Mouse (Mus musculus) lung, embryonic 16.5 days (tissue): ENCODE measurements around the gene Ccdc14. TPM values are rescaled to one million over a fixed set of nuclear protein-coding genes. Genes with fewer than 3 reads are reported as not detected.

ENCODE experiments used
- ATAC-seq: fragments of 200-750 bp; cut with Nextera tagmentation; 2 replicates; pipeline ENCODE4 v1.8.0; 2017; ENCODE audit warnings: low read depth, mild to moderate bottlenecking, moderate library complexity
- H3K27ac ChIP-seq: fragments of 300-500 bp; sonication (generic); 2 replicates; pipeline ENCODE4 v1.5.1; 2014; ENCODE audit warnings: mild to moderate bottlenecking, control low read depth, low read length
- H3K27me3 ChIP-seq: fragments of 300-500 bp; sonication (generic); 2 replicates; pipeline ENCODE4 v1.6.1; 2014; ENCODE audit warnings: low read depth, low read length, mixed read lengths; ENCODE audit not compliant: control insufficient read depth, insufficient read depth
- H3K36me3 ChIP-seq: fragments of 300-500 bp; sonication (generic); 2 replicates; pipeline ENCODE4 v1.6.1; 2014; ENCODE audit warnings: low read length; ENCODE audit not compliant: control insufficient read depth, insufficient read depth
- H3K4me1 ChIP-seq: fragments of 300-500 bp; sonication (generic); replicated peaks from 2 replicates; pipeline ENCODE4 v1.6.1; 2014; ENCODE audit warnings: low read length, mixed read lengths; ENCODE audit not compliant: control insufficient read depth, insufficient read depth
- H3K4me2 ChIP-seq: fragments of 300-500 bp; sonication (generic); 2 replicates; pipeline ENCODE4 v1.6.1; 2014; ENCODE audit warnings: low read depth, low read length, control low read depth
- H3K4me3 ChIP-seq: fragments of 300-500 bp; sonication (generic); 2 replicates; pipeline ENCODE4 v1.5.1; 2014; ENCODE audit warnings: mild to moderate bottlenecking, low read length, control low read depth
- H3K9ac ChIP-seq: fragments of 300-500 bp; sonication (generic); 2 replicates; pipeline ENCODE4 v1.6.1; 2014; ENCODE audit warnings: low read length, control low read depth
- H3K9me3 ChIP-seq: fragments of 300-500 bp; sonication (generic); 2 replicates; pipeline ENCODE4 v1.6.1; 2016; ENCODE audit warnings: low read length; ENCODE audit not compliant: control insufficient read depth
- WGBS: fragments of 180-500 bp; shearing (Covaris S2); extraction: QIAGEN DNeasy Blood & Tissue Kit; methylation state at CpG from one replicate; pipeline ENCODE4 v1.1.7; 2014; 5-methylcytosine and 5-hydroxymethylcytosine counted together
- polyA plus RNA-seq: library from polyadenylated mRNA; unstranded; fragments of >200 nt; fragmentation: Nextera tagmentation; extraction: Ambion mirVana; gene quantifications from 2 replicates; pipeline ENCODE4 v1.2.1, GENCODE M21; 2015

Gene Ccdc14
- polyA plus RNA-seq, 1 experiment from 2014 or later = 8.0 TPM

GRCm38 (mm10) chr16:34742930-34743329, 52.5 kb downstream of the Ccdc14 start:
- no peaks in the 10 kb centered on the region; the same call in 1 of the 2 replicates for H3K27me3 ChIP-seq
- H3K9me3 ChIP-seq = no peaks in the 10 kb centered on the region
- no peak overlapping the region for H3K27ac ChIP-seq
- no peaks in the 10 kb centered on the region for H3K36me3 ChIP-seq
- no peak for ATAC-seq
- peaks cover 4% of the 10 kb centered on the region for H3K4me1 ChIP-seq
- 46% methylated on average over 2 of the region's 2 CpGs for WGBS
- H3K9ac ChIP-seq = no peak overlapping the region
- H3K4me2 ChIP-seq = no peak overlapping the region
- no peak overlapping the region for H3K4me3 ChIP-seq

- H3K27ac ChIP-seq = peak within 1 kb of the TSS; percentile 49
- under 1% methylated on average over 46 of the region's 48 CpGs for WGBS
Measured at GRCm38 (mm10) chr16:34745065-34745585, 54.7 kb downstream of the Ccdc14 start, which contains the start of gene Mylk. Gene Mylk (plus strand): TSS chr16:34745210.

GRCm38 (mm10) chr16:34748081-34748720, 57.8 kb downstream of the Ccdc14 start:
- no peaks in the 10 kb centered on the region for H3K36me3 ChIP-seq
- no peak overlapping the region for H3K4me2 ChIP-seq
- no peaks in the 10 kb centered on the region; the same call in 1 of the 2 replicates for H3K9me3 ChIP-seq
- H3K4me3 ChIP-seq = no peak overlapping the region
- ATAC-seq = no peak
- no peak overlapping the region for H3K27ac ChIP-seq
- 37% methylated on average over 11 of the region's 11 CpGs for WGBS
- no peak overlapping the region for H3K9ac ChIP-seq
- peaks cover 4% of the 10 kb centered on the region for H3K4me1 ChIP-seq
- no peaks in the 10 kb centered on the region; the same call in 1 of the 2 replicates for H3K27me3 ChIP-seq

More at GRCm38 (mm10) chr16:34745065-34745585, 54.7 kb downstream of the Ccdc14 start, which contains the start of gene Mylk:
- H3K9me3 ChIP-seq = no peaks in the 10 kb centered on the region; the same call in 1 of the 2 replicates
- H3K27me3 ChIP-seq = no peaks in the 10 kb centered on the region; the same call in 1 of the 2 replicates
- H3K9ac ChIP-seq = peak within 1 kb of the TSS; percentile 71
- H3K36me3 ChIP-seq = no peaks in the 10 kb centered on the region
- peak within 1 kb of the TSS; percentile 61 for H3K4me3 ChIP-seq
- H3K4me2 ChIP-seq = peak within 1 kb of the TSS; percentile 84
- peaks cover 4% of the 10 kb centered on the region for H3K4me1 ChIP-seq
- ATAC-seq = peak; percentile 96

DNA sequence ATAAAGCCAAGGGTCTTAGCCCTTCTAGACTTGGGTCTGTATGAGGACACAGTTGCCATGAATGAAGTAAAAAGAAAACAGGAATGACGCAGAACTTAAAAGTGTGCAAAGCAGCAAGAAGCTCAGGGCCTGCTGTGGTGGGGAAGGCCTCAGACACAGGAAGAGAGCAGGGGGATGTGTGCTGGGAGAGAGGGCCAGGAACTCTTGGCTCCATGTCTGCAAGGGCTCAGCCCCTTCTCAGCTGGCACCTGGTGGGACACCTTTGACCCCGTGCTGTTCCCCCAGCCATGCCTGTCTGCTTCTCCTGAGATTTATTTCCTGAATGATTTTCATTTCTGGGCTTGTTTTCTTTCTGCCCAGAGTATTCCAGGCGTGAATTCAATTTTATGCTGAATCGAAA, 59.1 kb downstream of the Ccdc14 start:
- no peak overlapping the region for H3K4me3 ChIP-seq
- no peak for ATAC-seq
- H3K27ac ChIP-seq = no peak overlapping the region
- H3K4me1 ChIP-seq = peaks cover 4% of the 10 kb centered on the region
- H3K9me3 ChIP-seq = no peaks in the 10 kb centered on the region; the same call in 1 of the 2 replicates
- H3K9ac ChIP-seq = no peak overlapping the region
- no peaks in the 10 kb centered on the region for H3K36me3 ChIP-seq
- WGBS = 80% methylated on average over 4 of the region's 4 CpGs
- H3K27me3 ChIP-seq = no peaks in the 10 kb centered on the region
- H3K4me2 ChIP-seq = no peak overlapping the region

GRCm38 (mm10) chr16:34752026-34752425, 61.6 kb downstream of the Ccdc14 start:
- no peak overlapping the region for H3K9ac ChIP-seq
- no peaks in the 10 kb centered on the region for H3K27me3 ChIP-seq
- no peak overlapping the region for H3K4me3 ChIP-seq
- no peak for ATAC-seq
- no peak overlapping the region for H3K27ac ChIP-seq
- 65% methylated on average over 3 of the region's 3 CpGs for WGBS
- H3K9me3 ChIP-seq = no peaks in the 10 kb centered on the region; the same call in 1 of the 2 replicates
- H3K4me1 ChIP-seq = no peaks in the 10 kb centered on the region; the same call in 1 of the 2 replicates
- no peaks in the 10 kb centered on the region for H3K36me3 ChIP-seq
- H3K4me2 ChIP-seq = no peak overlapping the region

DNA sequence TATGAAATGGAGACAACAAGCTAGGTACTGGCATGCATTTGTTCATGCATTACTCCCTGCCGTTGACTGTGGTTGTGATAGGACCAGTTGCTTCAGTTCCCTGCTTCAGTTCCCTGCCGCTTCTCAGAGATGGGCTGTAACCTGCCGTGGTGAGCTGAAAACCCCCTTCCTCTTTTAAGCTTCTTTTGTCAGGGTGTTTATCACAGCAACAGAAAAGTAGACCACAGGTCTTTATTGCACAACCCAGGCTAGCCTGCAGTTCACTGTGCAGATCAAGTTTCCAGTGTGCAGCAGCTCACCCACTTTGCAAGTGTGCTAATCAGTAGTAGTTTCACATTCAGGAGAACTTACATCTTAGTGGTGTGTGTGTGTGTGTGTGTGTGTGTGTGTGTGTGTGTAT, 62.6 kb downstream of the Ccdc14 start:
- ATAC-seq = no peak
- no peak overlapping the region for H3K9ac ChIP-seq
- no peaks in the 10 kb centered on the region; the same call in 1 of the 2 replicates for H3K4me1 ChIP-seq
- H3K9me3 ChIP-seq = no peaks in the 10 kb centered on the region; the same call in 1 of the 2 replicates
- 86% methylated on average over 3 of the region's 3 CpGs for WGBS
- H3K36me3 ChIP-seq = no peaks in the 10 kb centered on the region
- H3K4me3 ChIP-seq = no peak overlapping the region
- H3K27ac ChIP-seq = no peak overlapping the region
- no peaks in the 10 kb centered on the region for H3K27me3 ChIP-seq
- H3K4me2 ChIP-seq = no peak overlapping the region

DNA sequence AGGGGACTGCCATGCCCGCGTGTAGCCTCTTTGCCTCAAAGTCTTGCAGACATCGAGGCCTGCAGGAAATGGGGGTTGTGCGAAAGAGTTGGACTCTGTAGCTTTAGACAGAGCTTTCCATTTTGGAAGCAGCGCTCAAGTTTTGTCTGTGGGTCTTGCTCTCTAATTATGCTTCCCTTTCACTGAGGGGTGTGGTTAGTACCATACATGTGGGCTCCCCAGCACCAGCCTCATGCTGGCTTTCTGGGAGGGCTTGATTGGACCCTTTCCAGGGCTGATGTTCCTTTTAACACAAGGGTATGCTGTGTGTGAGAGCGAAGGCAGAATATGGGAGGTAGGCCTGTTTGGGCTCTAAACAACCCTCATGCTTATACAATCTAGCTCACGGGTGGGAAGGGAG, 66.6 kb downstream of the Ccdc14 start:
- Histone ChIP-seq H3K4me3 (no peak overlapping the region), H3K9me3 (no peaks in the 10 kb centered on the region), H3K4me2 (no peak overlapping the region), H3K36me3 (no peaks in the 10 kb centered on the region), H3K9ac (no peak overlapping the region), H3K27me3 (no peaks in the 10 kb centered on the region), H3K4me1 (peaks cover 3% of the 10 kb centered on the region; the same call in 1 of the 2 replicates), H3K27ac (no peak overlapping the region)
- ATAC-seq = no peak
- 69% methylated on average over 7 of the region's 7 CpGs for WGBS

DNA sequence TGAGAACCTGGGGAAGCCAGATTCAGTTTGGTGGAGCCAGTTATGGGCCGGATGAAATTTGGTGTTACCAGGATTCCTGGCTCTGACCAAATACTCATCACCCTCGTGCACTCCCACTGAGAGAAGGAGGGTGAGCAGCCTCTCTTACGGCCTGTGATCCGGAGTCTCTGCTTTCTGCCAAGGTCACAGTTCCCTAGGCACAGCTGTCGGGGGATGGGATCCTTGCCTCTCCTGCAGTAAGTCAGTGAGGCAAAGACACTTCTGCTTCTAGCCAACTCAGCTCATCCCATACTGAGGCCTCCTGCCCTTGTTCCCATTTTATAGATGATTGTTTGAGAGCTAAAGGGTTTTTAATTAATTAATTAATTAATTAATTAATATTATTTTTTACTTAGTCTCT, 67.8 kb downstream of the Ccdc14 start:
- Histone ChIP-seq H3K4me2 (no peak overlapping the region), H3K36me3 (no peaks in the 10 kb centered on the region), H3K27me3 (no peaks in the 10 kb centered on the region), H3K27ac (no peak overlapping the region), H3K9ac (no peak overlapping the region), H3K4me3 (no peak overlapping the region), H3K4me1 (peaks cover 3% of the 10 kb centered on the region; the same call in 1 of the 2 replicates), H3K9me3 (no peaks in the 10 kb centered on the region)
- ATAC-seq = no peak
- 55% methylated on average over 5 of the region's 5 CpGs for WGBS

GRCm38 (mm10) chr16:34763959-34764591, 73.7 kb downstream of the Ccdc14 start:
- Histone ChIP-seq H3K9me3 (no peaks in the 10 kb centered on the region), H3K36me3 (no peaks in the 10 kb centered on the region), H3K9ac (no peak overlapping the region), H3K4me2 (no peak overlapping the region), H3K4me3 (no peak overlapping the region), H3K27me3 (no peaks in the 10 kb centered on the region), H3K27ac (peak overlapping the region; percentile 79), H3K4me1 (0 out of 2 replicates have a peak, but pooled peaks cover 3% of the 10 kb centered on the region)
- 70% methylated on average over 9 of the region's 9 CpGs for WGBS
- ATAC-seq = peak; percentile 74
